Mouse (Mus musculus): ENCODE results near the gene Erg. TPM values are rescaled to one million over a fixed set of nuclear protein-coding genes. Genes with fewer than 3 reads are reported as not detected.

Erg gene
- polyA plus RNA-seq, 1 experiment from 2014 or later, result 2.1 TPM

DNA sequence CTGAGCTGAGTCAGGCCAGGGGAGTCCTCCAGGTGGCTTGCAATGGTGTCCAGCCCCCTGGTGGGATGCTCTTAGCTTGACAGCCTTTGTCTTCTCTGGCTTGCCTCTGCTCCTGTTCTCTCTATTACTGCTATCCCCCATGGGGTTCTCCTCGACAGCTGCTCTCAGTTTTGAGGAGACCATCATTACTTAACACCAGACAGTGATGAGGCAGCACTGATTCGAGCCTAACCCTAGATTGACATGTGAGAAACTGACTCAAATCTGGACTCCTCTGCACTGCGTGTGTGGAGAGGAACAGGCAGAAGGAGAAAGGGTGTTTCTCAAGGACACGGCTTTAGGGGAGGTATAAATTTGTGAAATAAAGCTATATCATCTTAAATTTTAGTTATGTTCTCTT is 150.3 kb downstream of the Erg start:
- 38% methylated on average over 4 of the region's 4 CpGs for WGBS (ENCODE audit: insufficient replicate concordance)
- no peaks in the 10 kb centered on the region for H3K9me3 ChIP-seq (replicated peaks; ENCODE audit: control insufficient read depth, low read length)
- no peak for ATAC-seq (ENCODE audit: low read depth)

DNA sequence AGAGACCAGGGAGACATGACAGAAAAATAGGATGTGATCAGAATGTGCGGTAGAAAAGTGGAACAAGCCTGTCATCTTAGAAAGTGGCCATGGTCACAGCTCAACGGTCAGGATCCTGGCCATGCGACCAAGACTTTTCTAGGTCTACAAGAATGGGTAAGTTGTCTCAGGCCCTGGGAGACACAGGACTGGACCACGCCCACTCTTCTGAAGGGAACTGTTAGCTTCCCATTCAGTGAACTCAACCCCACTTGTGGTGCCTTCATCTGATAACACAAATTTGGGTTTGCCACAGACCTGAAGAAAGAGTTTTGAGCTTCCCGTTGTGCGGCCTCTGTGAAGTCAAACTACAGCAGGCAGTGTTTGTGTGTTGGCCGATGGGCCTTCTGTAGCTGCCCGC is 152.0 kb downstream of the Erg start:
- Histone ChIP-seq H3K4me3 (ENCODE audit: low read depth, low read length) (no peak overlapping the region), H3K9ac (ENCODE audit: low read depth, low read length) (no peak overlapping the region), H3K36me3 (ENCODE audit: control insufficient read depth, insufficient read depth) (no peaks in the 10 kb centered on the region), H3K27me3 (ENCODE audit: control insufficient read depth, insufficient read depth, low read depth, low read length) (no peaks in the 10 kb centered on the region), H3K4me1 (ENCODE audit: control insufficient read depth, low read depth, low read length) (peaks cover 11% of the 10 kb centered on the region), H3K27ac (ENCODE audit: low read length) (no peak overlapping the region), H3K4me2 (ENCODE audit: low read depth, low read length) (no peak overlapping the region), H3K9me3 (replicated peaks; ENCODE audit: control insufficient read depth, low read length) (no peaks in the 10 kb centered on the region)
- no peak for ATAC-seq (ENCODE audit: low read depth)
- 20% methylated on average over 8 of the region's 8 CpGs for WGBS (ENCODE audit: insufficient replicate concordance)

More for the DNA sequence above, 150.3 kb downstream of the Erg start:
- Histone ChIP-seq H3K4me1 (ENCODE audit: control insufficient read depth, low read depth, low read length) (peaks cover 16% of the 10 kb centered on the region), H3K4me2 (ENCODE audit: low read depth, low read length) (no peak overlapping the region), H3K27me3 (ENCODE audit: control insufficient read depth, insufficient read depth, low read depth, low read length) (peaks cover 2% of the 10 kb centered on the region; the same call in 1 of the 2 replicates), H3K4me3 (ENCODE audit: low read depth, low read length) (no peak overlapping the region), H3K36me3 (ENCODE audit: control insufficient read depth, insufficient read depth) (no peaks in the 10 kb centered on the region), H3K27ac (ENCODE audit: low read length) (no peak overlapping the region), H3K9ac (ENCODE audit: low read depth, low read length) (no peak overlapping the region)

DNA sequence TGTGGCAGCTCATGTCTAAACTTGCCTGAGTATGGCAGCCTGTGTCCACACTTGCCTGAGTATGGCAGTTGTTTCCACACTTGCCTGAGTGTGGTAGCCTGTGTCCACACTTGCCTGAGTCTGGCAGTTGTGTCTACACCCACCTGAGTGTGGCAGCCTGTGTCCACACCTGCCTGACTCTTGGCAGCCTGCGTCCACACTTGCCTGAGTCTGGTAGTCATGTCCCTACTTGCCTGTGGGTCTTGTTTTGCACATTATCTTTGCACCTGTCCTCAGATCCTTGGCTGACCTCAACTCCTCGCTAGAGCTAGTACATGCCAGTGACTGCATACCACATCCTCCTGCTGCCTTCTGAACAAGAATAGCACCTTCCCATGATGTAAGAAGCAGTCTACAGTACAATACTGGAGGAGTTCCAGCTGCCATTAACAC is 153.8 kb downstream of the Erg start:
- no peak overlapping the region for H3K4me2 ChIP-seq (ENCODE audit: low read depth, low read length)
- 33% methylated on average over 2 of the region's 2 CpGs for WGBS (ENCODE audit: insufficient replicate concordance)
- no peaks in the 10 kb centered on the region for H3K27me3 ChIP-seq (ENCODE audit: control insufficient read depth, insufficient read depth, low read depth, low read length)
- no peaks in the 10 kb centered on the region for H3K9me3 ChIP-seq (replicated peaks; ENCODE audit: control insufficient read depth, low read length)
- ATAC-seq (ENCODE audit: low read depth), result peak; percentile 45
- no peak overlapping the region for H3K4me3 ChIP-seq (ENCODE audit: low read depth, low read length)
- H3K27ac ChIP-seq (ENCODE audit: low read length), result no peak overlapping the region
- H3K36me3 ChIP-seq (ENCODE audit: control insufficient read depth, insufficient read depth), result no peaks in the 10 kb centered on the region
- H3K9ac ChIP-seq (ENCODE audit: low read depth, low read length), result no peak overlapping the region
- no peaks in the 10 kb centered on the region for H3K4me1 ChIP-seq (ENCODE audit: control insufficient read depth, low read depth, low read length)

DNA sequence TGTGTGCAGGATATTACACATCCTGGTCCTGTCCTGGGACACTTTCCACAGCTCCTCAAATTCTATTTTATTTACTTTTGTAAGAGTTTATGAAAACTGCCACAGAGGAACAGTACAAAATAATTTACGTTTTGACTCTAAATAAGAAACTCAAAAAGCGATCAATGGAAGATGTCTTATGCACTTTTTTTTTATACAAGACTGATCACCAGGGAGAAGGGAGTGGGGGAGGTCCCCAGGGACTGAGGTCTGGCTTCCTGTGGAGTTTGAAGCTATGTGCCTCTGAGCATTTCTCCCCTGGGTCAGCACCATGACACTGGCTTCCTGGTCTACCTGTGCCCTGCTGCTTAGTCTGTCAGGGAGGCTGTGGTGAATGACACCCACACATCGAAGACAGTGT is 156.5 kb downstream of the Erg start:
- no peaks in the 10 kb centered on the region for H3K4me1 ChIP-seq (ENCODE audit: control insufficient read depth, low read depth, low read length)
- no peaks in the 10 kb centered on the region for H3K9me3 ChIP-seq (replicated peaks; ENCODE audit: control insufficient read depth, low read length)
- H3K27me3 ChIP-seq (ENCODE audit: control insufficient read depth, insufficient read depth, low read depth, low read length), result no peaks in the 10 kb centered on the region
- no peaks in the 10 kb centered on the region for H3K36me3 ChIP-seq (ENCODE audit: control insufficient read depth, insufficient read depth)
- WGBS (ENCODE audit: insufficient replicate concordance), result 63% methylated on average over 3 of the region's 3 CpGs
- no peak overlapping the region for H3K4me2 ChIP-seq (ENCODE audit: low read depth, low read length)
- ATAC-seq (ENCODE audit: low read depth), result no peak
- H3K27ac ChIP-seq (ENCODE audit: low read length), result no peak overlapping the region
- H3K4me3 ChIP-seq (ENCODE audit: low read depth, low read length), result no peak overlapping the region
- no peak overlapping the region for H3K9ac ChIP-seq (ENCODE audit: low read depth, low read length)

DNA sequence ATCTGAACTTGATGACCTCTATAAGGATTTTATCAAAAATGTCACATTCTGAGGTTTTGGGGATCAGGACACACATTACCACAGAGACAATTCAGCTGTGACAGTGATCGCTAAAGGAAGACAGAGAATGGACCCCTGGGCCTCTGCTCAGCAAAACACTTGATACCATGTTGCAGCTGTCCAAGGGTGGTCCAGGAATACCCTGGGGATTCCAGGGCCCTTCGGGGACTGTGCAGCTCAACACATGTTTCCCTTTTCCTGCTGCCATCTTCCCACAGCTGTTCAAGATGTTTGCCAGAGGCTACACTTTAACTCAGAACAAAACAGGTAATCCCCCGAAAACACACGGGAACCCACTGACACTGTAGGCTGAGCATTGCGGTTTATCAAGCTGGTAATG is 158.2 kb downstream of the Erg start:
- no peak overlapping the region for H3K27ac ChIP-seq (ENCODE audit: low read length)
- no peaks in the 10 kb centered on the region for H3K27me3 ChIP-seq (ENCODE audit: control insufficient read depth, insufficient read depth, low read depth, low read length)
- no peak overlapping the region for H3K4me3 ChIP-seq (ENCODE audit: low read depth, low read length)
- H3K9me3 ChIP-seq (replicated peaks; ENCODE audit: control insufficient read depth, low read length), result no peaks in the 10 kb centered on the region
- 59% methylated on average over 5 of the region's 5 CpGs for WGBS (ENCODE audit: insufficient replicate concordance)
- H3K4me2 ChIP-seq (ENCODE audit: low read depth, low read length), result no peak overlapping the region
- ATAC-seq (ENCODE audit: low read depth), result no peak
- H3K36me3 ChIP-seq (ENCODE audit: control insufficient read depth, insufficient read depth), result no peaks in the 10 kb centered on the region
- H3K9ac ChIP-seq (ENCODE audit: low read depth, low read length), result no peak overlapping the region
- H3K4me1 ChIP-seq (ENCODE audit: control insufficient read depth, low read depth, low read length), result no peaks in the 10 kb centered on the region

DNA sequence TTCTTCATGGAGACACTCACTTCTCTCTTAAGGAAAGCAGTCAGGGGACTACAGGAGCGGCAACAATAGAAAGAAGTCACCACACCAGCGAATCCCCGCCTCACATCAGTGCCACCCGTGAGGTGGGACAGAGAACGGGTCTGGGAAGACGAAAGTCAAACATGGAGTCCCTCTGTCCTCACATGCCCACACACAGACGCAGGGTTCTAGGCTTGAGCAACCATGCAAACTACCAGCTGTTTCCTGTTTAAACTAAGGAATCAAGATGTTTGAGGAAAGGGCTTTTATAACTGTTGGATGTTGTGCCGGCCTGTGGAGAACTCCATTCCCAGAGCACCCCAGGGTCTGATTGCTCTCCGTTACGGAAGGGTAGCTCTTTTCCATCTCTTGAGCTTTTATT is 158.9 kb downstream of the Erg start:
- H3K4me2 ChIP-seq (ENCODE audit: low read depth, low read length), result no peak overlapping the region
- ATAC-seq (ENCODE audit: low read depth), result no peak
- H3K9ac ChIP-seq (ENCODE audit: low read depth, low read length), result no peak overlapping the region
- no peaks in the 10 kb centered on the region for H3K36me3 ChIP-seq (ENCODE audit: control insufficient read depth, insufficient read depth)
- WGBS (ENCODE audit: insufficient replicate concordance), result 63% methylated on average over 10 of the region's 10 CpGs
- H3K9me3 ChIP-seq (replicated peaks; ENCODE audit: control insufficient read depth, low read length), result no peaks in the 10 kb centered on the region
- H3K4me1 ChIP-seq (ENCODE audit: control insufficient read depth, low read depth, low read length), result no peaks in the 10 kb centered on the region
- H3K27me3 ChIP-seq (ENCODE audit: control insufficient read depth, insufficient read depth, low read depth, low read length), result no peaks in the 10 kb centered on the region
- H3K4me3 ChIP-seq (ENCODE audit: low read depth, low read length), result no peak overlapping the region
- no peak overlapping the region for H3K27ac ChIP-seq (ENCODE audit: low read length)

DNA sequence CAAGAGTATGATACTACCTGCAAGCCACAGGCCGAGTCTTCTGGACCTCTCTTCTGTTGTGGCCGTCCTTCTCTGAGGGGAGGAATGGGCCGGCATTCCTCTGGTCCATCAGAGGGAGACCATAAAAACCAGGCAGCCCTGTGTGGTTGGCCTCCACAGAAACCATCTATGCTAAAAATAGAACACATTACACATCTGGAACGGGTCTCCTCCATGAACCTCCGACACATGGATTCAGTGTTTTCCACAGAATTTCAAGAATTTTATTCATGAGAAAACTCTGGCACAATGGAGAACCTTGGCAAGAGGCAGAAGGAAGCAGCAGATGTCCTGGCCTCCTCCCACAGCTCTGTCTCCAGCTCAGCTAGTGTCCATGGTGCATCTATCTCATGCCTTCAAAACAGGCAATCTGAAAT is 163.7 kb downstream of the Erg start:
- no peak for ATAC-seq (ENCODE audit: low read depth)
- 51% methylated on average over 5 of the region's 5 CpGs for WGBS (ENCODE audit: insufficient replicate concordance)
- H3K4me2 ChIP-seq (ENCODE audit: low read depth, low read length), result no peak overlapping the region
- H3K36me3 ChIP-seq (ENCODE audit: control insufficient read depth, insufficient read depth), result no peaks in the 10 kb centered on the region
- no peak overlapping the region for H3K4me3 ChIP-seq (ENCODE audit: low read depth, low read length)
- no peak overlapping the region for H3K9ac ChIP-seq (ENCODE audit: low read depth, low read length)
- H3K27ac ChIP-seq (ENCODE audit: low read length), result no peak overlapping the region
- no peaks in the 10 kb centered on the region for H3K27me3 ChIP-seq (ENCODE audit: control insufficient read depth, insufficient read depth, low read depth, low read length)
- no peaks in the 10 kb centered on the region for H3K9me3 ChIP-seq (replicated peaks; ENCODE audit: control insufficient read depth, low read length)
- H3K4me1 ChIP-seq (ENCODE audit: control insufficient read depth, low read depth, low read length), result no peaks in the 10 kb centered on the region; the same call in 1 of the 2 replicates

DNA sequence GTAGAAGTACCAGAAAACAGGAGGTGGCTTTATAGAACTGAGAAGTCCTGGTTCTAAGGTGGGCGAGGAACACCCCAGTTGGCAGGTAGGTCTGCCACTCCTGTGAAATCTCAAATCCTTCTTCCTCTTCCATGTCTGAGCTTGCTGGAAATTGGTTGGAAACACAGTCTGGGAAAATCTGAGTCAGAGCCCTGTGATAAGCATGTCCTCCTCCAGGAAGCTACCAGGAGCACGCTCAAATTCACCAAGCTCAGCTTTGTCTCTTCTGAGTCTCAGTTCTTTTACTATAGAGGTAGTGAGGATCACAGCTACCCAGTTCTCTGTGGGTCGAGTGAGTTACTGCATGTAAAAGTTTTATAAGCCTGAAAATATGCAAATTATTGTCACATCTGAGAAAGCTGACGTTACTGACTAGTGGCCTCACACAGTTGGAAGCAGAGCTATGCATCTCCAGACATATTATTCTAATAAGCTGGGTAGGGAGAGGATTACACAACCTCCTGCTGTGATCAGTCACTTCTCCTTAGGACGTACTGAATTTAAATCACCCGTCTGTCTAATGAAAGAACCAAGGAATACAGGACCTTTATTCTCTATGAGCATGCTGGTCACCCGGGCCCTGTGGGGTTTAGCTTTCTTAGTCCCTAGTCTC is 165.0 kb downstream of the Erg start:
- ATAC-seq (ENCODE audit: low read depth), result no peak
- no peak overlapping the region for H3K4me3 ChIP-seq (ENCODE audit: low read depth, low read length)
- H3K9ac ChIP-seq (ENCODE audit: low read depth, low read length), result no peak overlapping the region
- no peaks in the 10 kb centered on the region for H3K36me3 ChIP-seq (ENCODE audit: control insufficient read depth, insufficient read depth)
- no peak overlapping the region for H3K27ac ChIP-seq (ENCODE audit: low read length)
- H3K4me2 ChIP-seq (ENCODE audit: low read depth, low read length), result no peak overlapping the region
- no peaks in the 10 kb centered on the region for H3K9me3 ChIP-seq (replicated peaks; ENCODE audit: control insufficient read depth, low read length)
- no peaks in the 10 kb centered on the region for H3K27me3 ChIP-seq (ENCODE audit: control insufficient read depth, insufficient read depth, low read depth, low read length)
- 47% methylated on average over 7 of the region's 7 CpGs for WGBS (ENCODE audit: insufficient replicate concordance)
- no peaks in the 10 kb centered on the region; the same call in 1 of the 2 replicates for H3K4me1 ChIP-seq (ENCODE audit: control insufficient read depth, low read depth, low read length)

DNA sequence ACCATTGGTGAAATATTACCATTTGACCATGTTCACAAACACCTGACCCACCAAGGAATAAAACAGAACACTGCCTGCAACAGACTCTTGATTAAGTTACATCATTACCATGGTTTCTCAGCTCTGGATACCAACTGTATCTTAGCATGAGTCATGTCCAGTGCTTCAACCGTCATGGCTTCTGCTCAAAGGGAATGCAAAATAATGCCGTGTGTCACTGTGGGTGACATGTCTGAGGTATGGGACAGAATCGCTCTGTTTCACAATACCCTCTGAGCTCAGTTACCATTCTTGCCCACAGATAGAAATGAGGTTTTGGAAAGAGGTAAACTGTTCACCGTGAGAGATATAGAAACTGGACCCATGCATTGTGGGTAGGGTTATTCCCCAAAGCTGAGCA is 170.5 kb downstream of the Erg start:
- ATAC-seq (ENCODE audit: low read depth), result no peak
- H3K27me3 ChIP-seq (ENCODE audit: control insufficient read depth, insufficient read depth, low read depth, low read length), result no peaks in the 10 kb centered on the region
- 69% methylated on average over 4 of the region's 4 CpGs for WGBS (ENCODE audit: insufficient replicate concordance)
- H3K9me3 ChIP-seq (replicated peaks; ENCODE audit: control insufficient read depth, low read length), result no peaks in the 10 kb centered on the region
- H3K27ac ChIP-seq (ENCODE audit: low read length), result no peak overlapping the region
- H3K4me1 ChIP-seq (ENCODE audit: control insufficient read depth, low read depth, low read length), result no peaks in the 10 kb centered on the region
- H3K4me3 ChIP-seq (ENCODE audit: low read depth, low read length), result no peak overlapping the region
- H3K9ac ChIP-seq (ENCODE audit: low read depth, low read length), result no peak overlapping the region
- H3K36me3 ChIP-seq (ENCODE audit: control insufficient read depth, insufficient read depth), result no peaks in the 10 kb centered on the region
- H3K4me2 ChIP-seq (ENCODE audit: low read depth, low read length), result no peak overlapping the region

Data from liver, embryonic 16.5 days (tissue).